Mouse (Mus musculus) spleen, adult 2 months (tissue): ENCODE measurements around the gene Myo3b. TPM values are rescaled to one million over a fixed set of nuclear protein-coding genes. Genes with fewer than 3 reads are reported as not detected.
"Not testable (repeated sequence)": the region's sequence is repeated elsewhere in the genome, so short reads cannot be mapped to it uniquely, and the experiment has no call there.

Source experiments
- DNase-seq, 2 experiments: peaks; one replicate each; pipeline versions ENCODE4 v3.0.0 to v3.0.0-alpha.2; 2012 to 2021; ENCODE audit warnings: low spot score in 2 of 2, low read depth in 1 of 2
- H3K27ac ChIP-seq: fragments of 200-500 bp; 2 replicates; pipeline ENCODE4 v1.5.1; 2012; ENCODE audit warnings: low read length, inconsistent platforms; ENCODE audit not compliant: insufficient read depth
- H3K27me3 ChIP-seq: fragments of 200-500 bp; 2 replicates; pipeline ENCODE4 v1.6.1; 2012; ENCODE audit warnings: mild to moderate bottlenecking, moderate library complexity, low read length, inconsistent platforms; ENCODE audit not compliant: control insufficient read depth, insufficient read depth
- H3K36me3 ChIP-seq: fragments of 200-500 bp; 2 replicates; pipeline ENCODE4 v1.6.1; 2012; ENCODE audit warnings: mild to moderate bottlenecking, low read length, inconsistent platforms; ENCODE audit not compliant: control insufficient read depth, insufficient read depth
- H3K4me1 ChIP-seq: fragments of 200-500 bp; 2 replicates; pipeline ENCODE4 v1.6.1; 2011; ENCODE audit warnings: inconsistent platforms; ENCODE audit not compliant: control insufficient read depth, insufficient read depth, insufficient read length
- H3K4me3 ChIP-seq: fragments of 200-500 bp; 2 replicates; pipeline ENCODE4 v1.5.1; 2011; ENCODE audit warnings: mild to moderate bottlenecking, inconsistent platforms; ENCODE audit not compliant: insufficient read depth, insufficient read length; ENCODE audit errors: extremely low read depth
- CTCF ChIP-seq: fragments of 200-500 bp; IDR thresholded peaks from 2 replicates; pipeline ENCODE4 v1.5.1; 2011; ENCODE audit warnings: mild to moderate bottlenecking, inconsistent platforms; ENCODE audit not compliant: insufficient read depth, insufficient read length, insufficient replicate concordance; ENCODE audit errors: extremely low read depth
- POLR2A ChIP-seq: fragments of 200-500 bp; IDR thresholded peaks from 2 replicates; pipeline ENCODE4 v1.6.1; 2011; ENCODE audit warnings: low read depth, low read length, inconsistent platforms
- WGBS: fragments of 180-500 bp; shearing (Covaris S2); methylation state at CpG from one replicate; pipeline ENCODE4 v1.1.7; 2018; 5-methylcytosine and 5-hydroxymethylcytosine counted together
- polyA plus RNA-seq: library from polyadenylated mRNA; depleted of rRNA; stranded (reverse); fragments of >200 nt; gene quantifications from 2 replicates; pipeline ENCODE4 v1.2.3, GENCODE M21; 2012

Myo3b gene
- polyA plus RNA-seq, 1 experiment = 0.20 TPM

GRCm38 (mm10) chr2:70218469-70218868 lies 179.5 kb downstream of the Myo3b start:
- H3K36me3 ChIP-seq = no peaks in the 10 kb centered on the region
- no peaks in the 10 kb centered on the region for H3K27me3 ChIP-seq
- H3K27ac ChIP-seq = no peak overlapping the region
- WGBS = 77% methylated on average over 8 of the region's 8 CpGs
- no peak overlapping the region for H3K4me3 ChIP-seq
- no peak for TF ChIP-seq CTCF
- TF ChIP-seq POLR2A = no peak
- H3K4me1 ChIP-seq = no peaks in the 10 kb centered on the region
- no peak for DNase-seq

GRCm38 (mm10) chr2:70226679-70227078 lies 187.8 kb downstream of the Myo3b start:
- no peak for TF ChIP-seq CTCF
- no peak for TF ChIP-seq POLR2A
- 11% methylated on average over 3 of the region's 3 CpGs for WGBS
- Histone ChIP-seq H3K36me3 (no peaks in the 10 kb centered on the region), H3K27me3 (no peaks in the 10 kb centered on the region), H3K4me1 (no peaks in the 10 kb centered on the region), H3K27ac (no peak overlapping the region), H3K4me3 (no peak overlapping the region)
- peak in 1 of 2 experiments; percentile 9 for DNase-seq

GRCm38 (mm10) chr2:70234450-70234849 lies 195.5 kb downstream of the Myo3b start:
- H3K4me1 ChIP-seq, DNase-seq, H3K36me3 ChIP-seq, H3K27ac ChIP-seq, H3K4me3 ChIP-seq, H3K27me3 ChIP-seq: not testable (repeated sequence)
- WGBS = 66% methylated on average over 4 of the region's 4 CpGs

GRCm38 (mm10) chr2:70245981-70246380 lies 207.1 kb downstream of the Myo3b start:
- no peak for TF ChIP-seq CTCF
- no peak for TF ChIP-seq POLR2A
- DNase-seq = no peak
- 84% methylated on average over 4 of the region's 4 CpGs for whole genome bisulfite sequencing

GRCm38 (mm10) chr2:70248616-70249015 lies 209.7 kb downstream of the Myo3b start:
- Histone ChIP-seq H3K27ac (no peak overlapping the region), H3K27me3 (no peaks in the 10 kb centered on the region), H3K4me3 (no peak overlapping the region), H3K36me3 (no peaks in the 10 kb centered on the region), H3K4me1 (no peaks in the 10 kb centered on the region)
- TF ChIP-seq CTCF = no peak
- TF ChIP-seq POLR2A = no peak
- WGBS = 81% methylated on average over 7 of the region's 7 CpGs
- no peak for DNase-seq

More at GRCm38 (mm10) chr2:70245981-70246380, 207.1 kb downstream of the Myo3b start:
- Histone ChIP-seq H3K27ac (no peak overlapping the region), H3K4me3 (no peak overlapping the region), H3K4me1 (no peaks in the 10 kb centered on the region), H3K27me3 (no peaks in the 10 kb centered on the region), H3K36me3 (no peaks in the 10 kb centered on the region)

GRCm38 (mm10) chr2:70249872-70250271 lies 210.9 kb downstream of the Myo3b start:
- H3K27me3 ChIP-seq = no peaks in the 10 kb centered on the region
- H3K36me3 ChIP-seq = no peaks in the 10 kb centered on the region
- 51% methylated on average over 4 of the region's 4 CpGs for WGBS
- H3K4me1 ChIP-seq = no peaks in the 10 kb centered on the region
- no peak overlapping the region for H3K4me3 ChIP-seq
- TF ChIP-seq POLR2A = no peak
- H3K27ac ChIP-seq = no peak overlapping the region
- DNase-seq = no peak

GRCm38 (mm10) chr2:70251256-70251655 lies 212.3 kb downstream of the Myo3b start:
- H3K27ac ChIP-seq = no peak overlapping the region
- no peaks in the 10 kb centered on the region for H3K36me3 ChIP-seq
- TF ChIP-seq CTCF (no peak), POLR2A (no peak)
- no peaks in the 10 kb centered on the region for H3K27me3 ChIP-seq
- DNase-seq = no peak
- 90% methylated on average over 10 of the region's 10 CpGs for WGBS
- H3K4me3 ChIP-seq = no peak overlapping the region
- H3K4me1 ChIP-seq = no peaks in the 10 kb centered on the region
